Mouse (Mus musculus) bone marrow, adult 2 months (tissue): ENCODE measurements at regions not wholly inside any gene's neighbourhood (a gene's known extent, or its start where the extent isn't known, plus 50 kb on each side); places are given as distances from the start of the nearest gene placed in this dataset.

Source experiments
- CTCF ChIP-seq: fragments of 200-500 bp; IDR thresholded peaks from 2 replicates; pipeline ENCODE4 v1.5.1; 2011; ENCODE audit warnings: low read length, control low read depth; ENCODE audit not compliant: control insufficient read depth, insufficient read depth
- POLR2A ChIP-seq: fragments of 200-500 bp; IDR thresholded peaks from 2 replicates; pipeline ENCODE4 v1.6.1; 2011; ENCODE audit warnings: low read depth, mild to moderate bottlenecking, control low read depth, low read length, borderline replicate concordance; ENCODE audit not compliant: control insufficient read depth

GRCm38 (mm10) chr10:126452757-126453528 lies 448.2 kb downstream of the Atp23 start:
- no peak for TF ChIP-seq CTCF
- no peak for TF ChIP-seq POLR2A
